ENCODE assay signal across 8 mouse cellular contexts in the genomic region with DNA sequence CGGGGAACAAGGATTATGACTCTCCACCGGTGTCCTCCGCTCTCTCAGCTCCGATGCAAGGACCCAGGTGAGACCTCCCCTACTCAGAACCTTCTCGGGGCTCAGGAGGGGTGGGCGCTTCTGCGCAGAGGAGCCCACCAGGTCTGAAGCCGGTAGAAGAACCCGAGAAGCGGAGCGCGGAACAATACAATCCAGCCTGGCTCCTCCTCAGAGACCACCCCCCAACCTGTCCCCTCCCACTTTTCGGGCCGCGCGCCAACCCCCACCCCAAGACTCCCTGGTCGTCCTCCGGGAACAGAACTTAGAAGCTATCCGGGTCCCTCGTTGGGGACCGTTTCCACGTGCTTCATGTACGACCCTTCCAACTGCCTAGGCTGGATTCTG. TPM values are rescaled to one million over a fixed set of nuclear protein-coding genes. Genes with fewer than 3 reads are reported as not detected.
DNase-seq lines count a peak whose midpoint lies in the region; ATAC-seq and TF ChIP-seq lines count a peak whose summit lies in the region.

A gene (minus strand): TSS at position 240 of the 384 bp plus-strand sequence.

- no peak for TF ChIP-seq EP300 in heart, adult 2 months (IDR thresholded peaks at IDR 0.05; ENCODE audit: insufficient read depth, low read depth, low read length)

- TF ChIP-seq CTCF in heart, adult 2 months (IDR thresholded peaks at IDR 0.05): no peak
- TF ChIP-seq CTCF in bone marrow macrophage, adult 2 months (IDR thresholded peaks at IDR 0.05; ENCODE audit: low read depth, low read length): no peak

- intact Hi-C loops in heart, adult 2 months (cut with DNase I): no loop called here

- no peak within 1 kb of the TSS for H3K27ac ChIP-seq in heart, adult 2 months
- H3K27ac ChIP-seq in bone marrow macrophage, adult 2 months (ENCODE audit: insufficient read depth, low read depth, low read length): no peak within 1 kb of the TSS
- no peak within 1 kb of the TSS for H3K27ac ChIP-seq in hindbrain, embryonic 12.5 days

- ATAC-seq in hindbrain, embryonic 12.5 days (ENCODE audit: low FRiP score): peak; percentile 21; the same call in 1 of the 2 replicates
- ATAC-seq in activated CD4-positive, CD25-positive, alpha-beta regulatory T cell, adult 4 months: no peak

- peak within 1 kb of the TSS; percentile 34 for H3K4me3 ChIP-seq in heart, adult 2 months
- H3K4me3 ChIP-seq in bone marrow macrophage, adult 2 months (ENCODE audit: insufficient read depth, low read length): peak within 1 kb of the TSS; percentile 33
- peak within 1 kb of the TSS; percentile 47 for H3K4me3 ChIP-seq in hindbrain, embryonic 12.5 days

- H3K4me2 ChIP-seq in hindbrain, embryonic 12.5 days (replicated peaks): peak within 1 kb of the TSS; percentile 62

- peaks cover 12% of the 10 kb centered on the region for H3K27me3 ChIP-seq in heart, adult 2 months (ENCODE audit: control insufficient read depth, insufficient read depth, low read length)
- peaks cover 41% of the 10 kb centered on the region for H3K27me3 ChIP-seq in hindbrain, embryonic 12.5 days

- no peaks in the 10 kb centered on the region for H3K9me3 ChIP-seq in hindbrain, embryonic 12.5 days (replicated peaks)

- DNase-seq in heart, adult 2 months: no peak
- no peak for DNase-seq in heart, adult 18-20 months
- peak; percentile 48 for DNase-seq in mesoderm, embryonic 11.5 days (ENCODE audit: low read depth, low spot score)
- DNase-seq in adrenal gland, adult 8-10 months: no peak
- DNase-seq in right cerebral cortex, postnatal 10 days (ENCODE audit: low spot score in 2 of 2): no peak

- no peak for TF ChIP-seq POLR2A in heart, adult 2 months (IDR thresholded peaks at IDR 0.05; ENCODE audit: insufficient read depth, low read depth, low read length)
- no peak for TF ChIP-seq POLR2A in bone marrow macrophage, adult 2 months (IDR thresholded peaks at IDR 0.05; ENCODE audit: borderline replicate concordance, low read depth, low read length)

- under 1% methylated on average over 23 of the region's 23 CpGs for WGBS in heart, adult 2 months
- 0% methylated on average over 23 of the region's 23 CpGs for WGBS in hindbrain, embryonic 12.5 days

- H3K36me3 ChIP-seq in heart, adult 2 months (ENCODE audit: control insufficient read depth, insufficient read depth, low read length): no peaks in the 10 kb centered on the region
- H3K36me3 ChIP-seq in hindbrain, embryonic 12.5 days: no peaks in the 10 kb centered on the region

- peak within 1 kb of the TSS; percentile 48 for H3K9ac ChIP-seq in heart, adult 2 months (ENCODE audit: low read depth, low read length)
- H3K9ac ChIP-seq in hindbrain, embryonic 12.5 days: peak within 1 kb of the TSS; percentile 62

- H3K79me2 ChIP-seq in heart, adult 2 months (replicated peaks; ENCODE audit: control insufficient read depth, insufficient read depth, low read length): no peaks in the 10 kb centered on the region

- H3K4me1 ChIP-seq in heart, adult 2 months (ENCODE audit: control insufficient read depth, insufficient read depth, low read length): no peaks in the 10 kb centered on the region
- H3K4me1 ChIP-seq in bone marrow macrophage, adult 2 months (ENCODE audit: control insufficient read depth, insufficient read depth, low read length): peaks cover 2% of the 10 kb centered on the region; the same call in 1 of the 2 replicates
- peaks cover 35% of the 10 kb centered on the region for H3K4me1 ChIP-seq in hindbrain, embryonic 12.5 days

RNA-seq across cellular contexts. Expression of the gene that starts here (rescaled TPM):
- 1 to 10 TPM in 1 of 2 experiments, under 1 TPM in 1; 0.43 to 1.0 TPM for total RNA-seq in heart, adult 2 months (2021)
- 0.73 and 1.4 TPM in 2 replicates for polyA plus RNA-seq in heart, adult 2 months (2012; rRNA removed)
- under 1 TPM; 0.39 to 0.52 TPM for total RNA-seq in heart, adult 18-20 months (2021)
- polyA plus RNA-seq in bone marrow macrophage, adult 2 months (2012; ENCODE audit: insufficient read depth, insufficient read length, missing spikeins): not detected in 2 replicates
- polyA plus RNA-seq in hindbrain, embryonic 12.5 days (2016; fragmentation: Nextera tagmentation; extraction: Ambion mirVana): 17.7 and 21.0 TPM in 2 replicates
- polyA plus RNA-seq in activated CD4-positive, CD25-positive, alpha-beta regulatory T cell, adult 4 months (2017; shearing (Covaris generic)): under 1 TPM; 0.15 to 0.46 TPM
- total RNA-seq in adrenal gland, adult 8-10 months (2022): 1 to 10 TPM; 2.5 to 3.5 (median 2.7) TPM
